Mouse (Mus musculus) testis, adult 2 months (tissue): ENCODE results near the gene Mfsd4a.

Experiments used
- CTCF ChIP-seq: fragments of 200-500 bp; IDR thresholded peaks from 2 replicates; pipeline ENCODE4 v1.5.1; 2012; ENCODE audit warnings: low read depth, mild to moderate bottlenecking, inconsistent platforms, low read length, moderate library complexity; ENCODE audit not compliant: control insufficient read depth, insufficient read depth, insufficient replicate concordance
- POLR2A ChIP-seq: fragments of 200-500 bp; IDR thresholded peaks from 2 replicates; pipeline ENCODE4 v1.6.1; 2012; ENCODE audit warnings: low read depth, mild to moderate bottlenecking, inconsistent platforms, low read length, moderate library complexity; ENCODE audit not compliant: control insufficient read depth

DNA sequence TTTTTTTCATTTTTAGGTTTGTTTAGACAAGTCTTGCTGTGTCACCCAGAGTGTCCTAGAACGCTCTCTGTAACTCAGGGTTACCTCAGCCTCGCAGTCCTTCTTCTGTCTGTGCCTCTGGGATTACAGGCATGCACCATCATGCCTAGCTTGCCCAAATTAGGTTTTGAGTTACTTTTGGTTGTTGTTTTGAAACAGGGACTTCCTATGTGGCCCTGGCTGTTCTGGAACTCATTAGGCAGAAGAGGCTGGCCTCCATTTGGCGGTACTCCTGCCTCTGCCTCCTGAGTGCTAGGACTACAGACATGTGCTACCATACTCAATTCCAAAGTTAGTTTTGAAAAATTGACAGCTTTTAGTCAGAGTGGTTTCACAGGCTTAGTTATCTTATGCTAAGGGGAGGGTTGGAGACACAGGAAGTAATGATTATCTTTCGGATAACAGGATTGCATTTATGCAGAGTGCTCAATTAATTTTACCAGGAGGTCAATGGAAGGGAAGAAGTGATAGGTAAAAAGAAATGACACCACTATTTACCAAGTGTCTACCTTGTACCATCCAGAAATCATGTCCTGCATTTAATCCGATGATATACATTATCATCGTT, 63.2 kb downstream of the Mfsd4a start:
- TF ChIP-seq CTCF (no peak), POLR2A (no peak)
